In the genomic region with DNA sequence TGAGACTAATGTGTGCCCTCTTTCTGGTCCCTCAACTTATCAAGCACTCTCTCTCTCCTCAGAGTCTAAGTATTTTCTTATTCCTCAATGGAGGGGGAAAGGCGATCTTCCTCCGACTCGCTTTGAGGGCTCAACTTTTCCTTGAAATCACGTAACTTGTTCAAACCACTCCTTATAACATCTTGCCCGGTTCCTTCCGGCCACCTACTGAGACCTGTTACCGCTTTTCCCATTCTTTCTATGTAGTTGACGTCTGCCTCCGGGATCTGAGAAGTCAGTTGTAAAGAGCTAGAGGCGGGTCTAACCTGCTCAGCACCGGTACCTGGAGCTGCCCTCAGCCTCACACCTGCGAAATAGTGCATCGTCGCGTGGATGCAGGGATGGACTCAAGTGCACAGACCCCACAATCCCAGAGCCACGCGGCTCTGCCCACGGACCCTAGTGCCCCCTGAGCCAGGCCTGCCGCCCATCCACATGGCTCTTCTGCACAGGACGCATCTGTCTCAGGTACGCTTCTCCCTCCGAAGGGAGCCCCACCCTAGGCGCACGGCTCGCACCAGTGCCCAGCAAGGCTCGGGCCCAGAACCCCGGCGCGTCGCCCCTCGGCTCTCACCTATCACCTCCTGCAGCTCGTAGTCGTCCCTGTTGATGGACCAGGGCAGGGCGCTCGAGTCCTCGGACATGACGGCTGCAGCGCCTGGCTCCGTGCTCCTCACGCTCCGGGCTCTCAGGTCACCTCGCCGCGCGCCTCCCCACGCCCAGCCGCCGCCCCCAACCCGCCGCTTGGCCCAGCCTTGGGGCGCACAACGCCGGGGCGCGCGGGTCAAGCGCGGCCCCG, we compare ENCODE assay signal across 9 mouse cellular contexts. TPM values are rescaled to one million over a fixed set of nuclear protein-coding genes. Genes with fewer than 3 reads are reported as not detected.
DNase-seq lines count a peak whose midpoint lies in the region; ATAC-seq lines count a peak whose summit lies in the region.
"Had no signal": no experiment of that assay in that cellular context is flagged by ENCODE, and none has a peak within 500 bp of the region (broad histone marks: within the 10 kb centered on the region; RNA-seq: fewer than 3 reads in every experiment).

No protein-coding gene starts in this region.

- DNase-seq in kidney, postnatal 10 days, result no peak
- peak; percentile 33 for DNase-seq in NIH3T3 (ENCODE audit: low read depth)
- DNase-seq in forebrain, embryonic 11.5 days (ENCODE audit: low spot score), result no peak
- no peak for DNase-seq in limb, embryonic 11.5 days (ENCODE audit: low spot score)
- DNase-seq in naive thymus-derived CD4-positive, alpha-beta T cell, adult 2 months (ENCODE audit: low read depth), result peak; percentile 52
- no peak for DNase-seq in adrenal gland, adult 18-20 months (ENCODE audit: low spot score in 2 of 2)
- no peak for DNase-seq in adrenal gland, postnatal 14 days

- H3K4me2 ChIP-seq in kidney, embryonic 14.5 days (replicated peaks; ENCODE audit: low read depth, low read length), result peak overlapping the region; percentile 95
- H3K4me2 ChIP-seq in forebrain, embryonic 11.5 days (ENCODE audit: low read depth, low read length, severe bottlenecking), result peak overlapping the region; percentile 98
- H3K4me2 ChIP-seq in limb, embryonic 11.5 days (ENCODE audit: low read depth, severe bottlenecking), result peak overlapping the region; percentile 97

- peaks cover 11% of the 10 kb centered on the region for H3K4me1 ChIP-seq in kidney, embryonic 14.5 days (ENCODE audit: control insufficient read depth, insufficient read depth, low read length)
- no peaks in the 10 kb centered on the region; the same call in 1 of the 2 replicates for H3K4me1 ChIP-seq in forebrain, embryonic 11.5 days (replicated peaks; ENCODE audit: control insufficient read depth, insufficient read depth, low read length)
- H3K4me1 ChIP-seq in limb, embryonic 11.5 days (ENCODE audit: control insufficient read depth, insufficient read depth, low read length), result 0 out of 2 replicates have a peak, but pooled peaks cover 4% of the 10 kb centered on the region

- H3K9ac ChIP-seq in kidney, embryonic 14.5 days (ENCODE audit: low read depth, low read length), result peak overlapping the region; percentile 86
- peak overlapping the region; percentile 90 for H3K9ac ChIP-seq in forebrain, embryonic 11.5 days (ENCODE audit: low read length)
- peak overlapping the region; percentile 68 for H3K9ac ChIP-seq in limb, embryonic 11.5 days (ENCODE audit: low read length)

- peak overlapping the region; percentile 93 for H3K27ac ChIP-seq in kidney, embryonic 14.5 days (ENCODE audit: low read depth, low read length)
- peak overlapping the region; percentile 85 for H3K27ac ChIP-seq in forebrain, embryonic 11.5 days (ENCODE audit: low read depth, low read length)
- peak overlapping the region; percentile 38; the same call in 1 of the 2 replicates for H3K27ac ChIP-seq in limb, embryonic 11.5 days (replicated peaks; ENCODE audit: low read depth, low read length)

- H3K27me3 ChIP-seq in kidney, embryonic 14.5 days (ENCODE audit: control insufficient read depth, insufficient read depth, low read length), result no peaks in the 10 kb centered on the region
- no peaks in the 10 kb centered on the region for H3K27me3 ChIP-seq in forebrain, embryonic 11.5 days (ENCODE audit: control insufficient read depth, insufficient read depth, low read length)
- no peaks in the 10 kb centered on the region for H3K27me3 ChIP-seq in limb, embryonic 11.5 days (ENCODE audit: control insufficient read depth, insufficient read depth, low read length)

- peak overlapping the region; percentile 91 for H3K4me3 ChIP-seq in kidney, embryonic 14.5 days (ENCODE audit: low read length)
- H3K4me3 ChIP-seq in forebrain, embryonic 11.5 days (ENCODE audit: low read depth, low read length), result peak overlapping the region; percentile 90
- peak overlapping the region; percentile 91 for H3K4me3 ChIP-seq in limb, embryonic 11.5 days (ENCODE audit: low read depth, low read length)

- WGBS in kidney, embryonic 14.5 days, result under 1% methylated on average over 59 of the region's 59 CpGs
- under 1% methylated on average over 57 of the region's 59 CpGs for WGBS in forebrain, embryonic 11.5 days
- under 1% methylated on average over 56 of the region's 59 CpGs for WGBS in limb, embryonic 11.5 days

- no peaks in the 10 kb centered on the region for H3K9me3 ChIP-seq in kidney, embryonic 14.5 days (ENCODE audit: control insufficient read depth, low read length)
- no peaks in the 10 kb centered on the region for H3K9me3 ChIP-seq in forebrain, embryonic 11.5 days (ENCODE audit: control insufficient read depth, low read length)
- no peaks in the 10 kb centered on the region for H3K9me3 ChIP-seq in limb, embryonic 11.5 days (ENCODE audit: control insufficient read depth, low read length)

- peak; percentile 55 for ATAC-seq in kidney, embryonic 14.5 days (ENCODE audit: low FRiP score, low TSS enrichment)
- ATAC-seq in forebrain, embryonic 11.5 days (replicated peaks; ENCODE audit: low FRiP score), result peak; percentile 38; the same call in 1 of the 2 replicates
- ATAC-seq in limb, embryonic 11.5 days (ENCODE audit: insufficient number of reproducible peaks, low FRiP score, low TSS enrichment, low read depth), result peak; percentile 51

- no peaks in the 10 kb centered on the region for H3K36me3 ChIP-seq in kidney, embryonic 14.5 days (ENCODE audit: control insufficient read depth, insufficient read depth, low read length)
- no peaks in the 10 kb centered on the region for H3K36me3 ChIP-seq in forebrain, embryonic 11.5 days (ENCODE audit: control insufficient read depth, insufficient read depth, low read length)
- no peaks in the 10 kb centered on the region; the same call in 1 of the 2 replicates for H3K36me3 ChIP-seq in limb, embryonic 11.5 days (ENCODE audit: control insufficient read depth, insufficient read depth, low read length)

RNA-seq across cellular contexts. Expression of a gene that starts 0.6 kb away (rescaled TPM):
- polyA plus RNA-seq in kidney, embryonic 14.5 days (2014; fragmentation: Nextera tagmentation; extraction: Ambion mirVana), result 11.9 and 18.9 TPM in 2 replicates
- polyA plus RNA-seq in forebrain, embryonic 11.5 days (2014; fragmentation: Nextera tagmentation; extraction: Ambion mirVana), result 18.4 and 19.7 TPM in 2 replicates
- polyA plus RNA-seq in limb, embryonic 11.5 days (2014; fragmentation: Nextera tagmentation; extraction: Ambion mirVana), result 13.5 and 15.0 TPM in 2 replicates
- total RNA-seq in adrenal gland, adult 18-20 months (2021), result 10 to 100 TPM; 30.7 to 35.3 TPM
- 33.8 and 36.5 TPM in 2 replicates for total RNA-seq in adrenal gland, postnatal 14 days (2021)

RNA-seq across cellular contexts. Expression of a gene that starts 17.9 kb away (rescaled TPM):
- 74.5 and 87.7 TPM in 2 replicates for polyA plus RNA-seq in kidney, embryonic 14.5 days (2014; fragmentation: Nextera tagmentation; extraction: Ambion mirVana)
- 62.6 and 75.6 TPM in 2 replicates for polyA plus RNA-seq in forebrain, embryonic 11.5 days (2014; fragmentation: Nextera tagmentation; extraction: Ambion mirVana)
- 61.0 and 61.2 TPM in 2 replicates for polyA plus RNA-seq in limb, embryonic 11.5 days (2014; fragmentation: Nextera tagmentation; extraction: Ambion mirVana)
- 100 to 1,000 TPM; 119 to 124 TPM for total RNA-seq in adrenal gland, adult 18-20 months (2021)
- 106 and 108 TPM in 2 replicates for total RNA-seq in adrenal gland, postnatal 14 days (2021)

RNA-seq across cellular contexts. Expression of a gene that starts 19.6 kb away (rescaled TPM):
- polyA plus RNA-seq in kidney, embryonic 14.5 days (2014; fragmentation: Nextera tagmentation; extraction: Ambion mirVana), result 17.5 and 21.3 TPM in 2 replicates
- 6.8 and 7.5 TPM in 2 replicates for polyA plus RNA-seq in forebrain, embryonic 11.5 days (2014; fragmentation: Nextera tagmentation; extraction: Ambion mirVana)
- polyA plus RNA-seq in limb, embryonic 11.5 days (2014; fragmentation: Nextera tagmentation; extraction: Ambion mirVana), result 9.5 and 10.6 TPM in 2 replicates
- total RNA-seq in adrenal gland, adult 18-20 months (2021), result 10 to 100 TPM; 28.0 to 30.3 TPM
- 26.2 and 27.3 TPM in 2 replicates for total RNA-seq in adrenal gland, postnatal 14 days (2021)

RNA-seq across cellular contexts. Expression of a gene that starts 35.6 kb away (rescaled TPM):
- polyA plus RNA-seq in kidney, embryonic 14.5 days (2014; fragmentation: Nextera tagmentation; extraction: Ambion mirVana), result 7.2 and 17.9 TPM in 2 replicates
- polyA plus RNA-seq in forebrain, embryonic 11.5 days (2014; fragmentation: Nextera tagmentation; extraction: Ambion mirVana), result 12.5 and 12.7 TPM in 2 replicates
- 12.7 and 13.2 TPM in 2 replicates for polyA plus RNA-seq in limb, embryonic 11.5 days (2014; fragmentation: Nextera tagmentation; extraction: Ambion mirVana)
- 1 to 10 TPM; 1.1 TPM for total RNA-seq in adrenal gland, adult 18-20 months (2021)
- total RNA-seq in adrenal gland, postnatal 14 days (2021), result 2.0 and 10.6 TPM in 2 replicates

RNA-seq across cellular contexts. Expression of a gene that starts 43.7 kb away (rescaled TPM):
- not detected in 2 replicates for polyA plus RNA-seq in kidney, embryonic 14.5 days (2014; fragmentation: Nextera tagmentation; extraction: Ambion mirVana)
- not detected in 2 replicates for polyA plus RNA-seq in forebrain, embryonic 11.5 days (2014; fragmentation: Nextera tagmentation; extraction: Ambion mirVana)
- polyA plus RNA-seq in limb, embryonic 11.5 days (2014; fragmentation: Nextera tagmentation; extraction: Ambion mirVana), result not detected in 2 replicates
- not detected for total RNA-seq in adrenal gland, adult 18-20 months (2021)
- total RNA-seq in adrenal gland, postnatal 14 days (2021), result 0.19 TPM in 1 of 2 replicates, not detected in the other
- total RNA-seq: neutrophil, adult 5-6 weeks had no signal

Comparison
In these comparisons a context has a peak if more than half of its experiments do, and no peak if none do; other contexts are left out.
1. H3K27ac ChIP-seq: peak in every context shown above with its lines; median percentile 93 in kidney, embryonic 14.5 days; 85 in forebrain, embryonic 11.5 days; 38 in limb, embryonic 11.5 days.
2. DNase-seq: peak in NIH3T3 (single experiment) and naive thymus-derived CD4-positive, alpha-beta T cell, adult 2 months (single experiment); none in kidney, postnatal 10 days (single experiment), forebrain, embryonic 11.5 days (single experiment), limb, embryonic 11.5 days (single experiment), adrenal gland, adult 18-20 months (0 of 2) and adrenal gland, postnatal 14 days (single experiment).
3. Peak in every context shown above with its lines, with median percentiles within 50 percentile points of each other: ATAC-seq, H3K4me2 ChIP-seq, H3K4me3 ChIP-seq and H3K9ac ChIP-seq.